Mouse (Mus musculus): ENCODE measurements around the gene Tnfrsf19. TPM values are rescaled to one million over a fixed set of nuclear protein-coding genes. Genes with fewer than 3 reads are reported as not detected.

The Tnfrsf19 gene
- polyA plus RNA-seq, 1 experiment from 2014 or later = 6.7 TPM

DNA sequence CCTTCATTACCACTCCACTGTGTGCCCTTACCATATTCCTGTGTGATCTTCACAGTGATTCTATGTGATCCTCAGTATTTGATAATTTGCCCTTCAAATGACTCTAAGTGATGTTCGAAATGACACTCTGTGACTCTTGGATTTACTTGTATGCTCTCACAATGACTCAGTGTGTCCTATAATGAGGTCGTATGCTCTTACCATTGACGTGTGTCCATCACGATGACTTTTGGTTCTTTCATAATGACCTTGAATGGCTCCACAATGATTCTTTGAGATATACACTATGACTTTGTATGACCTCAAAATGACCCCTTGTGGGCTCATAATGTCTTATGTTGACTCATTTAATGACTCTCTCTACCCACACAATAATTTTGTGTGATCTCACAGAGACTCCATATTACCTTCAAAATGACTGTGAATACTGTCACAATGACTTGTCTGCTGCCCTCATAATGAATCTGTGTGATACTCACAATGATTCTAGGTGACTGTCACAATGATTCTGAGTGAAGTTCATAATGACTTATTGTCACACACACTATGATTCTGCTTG is 108.7 kb downstream of the Tnfrsf19 start:
- Histone ChIP-seq H3K27ac (no peak overlapping the region), H3K4me2 (no peak overlapping the region), H3K9ac (no peak overlapping the region), H3K4me1 (no peaks in the 10 kb centered on the region), H3K9me3 (replicated peaks) (no peaks in the 10 kb centered on the region), H3K27me3 (replicated peaks) (no peaks in the 10 kb centered on the region), H3K4me3 (no peak overlapping the region), H3K36me3 (no peaks in the 10 kb centered on the region)
- no peak for ATAC-seq
- WGBS (ENCODE audit: insufficient replicate concordance) = 82% methylated on average over 4 of the region's 4 CpGs

GRCm38 (mm10) chr14:60935705-60936104 is 110.6 kb downstream of the Tnfrsf19 start:
- Histone ChIP-seq H3K36me3 (no peaks in the 10 kb centered on the region), H3K4me2 (no peak overlapping the region), H3K27ac (no peak overlapping the region), H3K9ac (no peak overlapping the region), H3K9me3 (replicated peaks) (no peaks in the 10 kb centered on the region), H3K4me3 (no peak overlapping the region), H3K27me3 (replicated peaks) (no peaks in the 10 kb centered on the region), H3K4me1 (no peaks in the 10 kb centered on the region)
- WGBS (ENCODE audit: insufficient replicate concordance) = 56% methylated on average over 5 of the region's 5 CpGs
- ATAC-seq = no peak

- no peaks in the 10 kb centered on the region for H3K4me1 ChIP-seq
- no peaks in the 10 kb centered on the region for H3K27me3 ChIP-seq (replicated peaks)
- no peak overlapping the region for H3K27ac ChIP-seq
- 63% methylated on average over 1 of the region's 1 CpGs for WGBS (ENCODE audit: insufficient replicate concordance)
- no peaks in the 10 kb centered on the region for H3K36me3 ChIP-seq
- H3K9ac ChIP-seq = no peak overlapping the region
- H3K4me2 ChIP-seq = no peak overlapping the region
- no peaks in the 10 kb centered on the region for H3K9me3 ChIP-seq (replicated peaks)
- ATAC-seq = no peak
- H3K4me3 ChIP-seq = no peak overlapping the region
Observed at GRCm38 (mm10) chr14:60926011-60926410, 120.3 kb downstream of the Tnfrsf19 start.

DNA sequence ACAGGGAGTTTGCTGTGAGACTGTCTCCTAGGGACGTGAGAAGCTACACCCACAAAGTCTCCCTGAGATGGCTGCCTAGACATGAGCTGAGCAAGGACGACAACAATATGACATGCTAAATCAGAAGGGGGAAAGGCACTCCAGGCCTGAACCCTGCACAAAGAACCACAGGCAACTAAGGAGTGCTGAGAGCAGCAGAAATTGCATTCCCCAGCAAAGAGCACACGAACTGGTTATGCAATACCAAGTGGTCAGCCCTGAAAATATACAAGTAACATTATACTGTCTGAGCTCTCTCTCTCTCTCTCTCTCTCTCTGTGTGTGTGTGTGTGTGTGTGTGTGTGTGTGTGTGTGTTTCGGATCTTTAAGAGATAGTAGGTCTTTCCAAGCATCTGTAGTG is 129.6 kb downstream of the Tnfrsf19 start:
- WGBS (ENCODE audit: insufficient replicate concordance) = 44% methylated on average over 4 of the region's 4 CpGs
- no peak overlapping the region for H3K4me2 ChIP-seq
- H3K9ac ChIP-seq = no peak overlapping the region
- no peak for ATAC-seq
- H3K27me3 ChIP-seq (replicated peaks) = no peaks in the 10 kb centered on the region
- H3K4me3 ChIP-seq = no peak overlapping the region
- no peaks in the 10 kb centered on the region for H3K36me3 ChIP-seq
- no peaks in the 10 kb centered on the region for H3K4me1 ChIP-seq
- H3K27ac ChIP-seq = no peak overlapping the region
- H3K9me3 ChIP-seq (replicated peaks) = no peaks in the 10 kb centered on the region

Other genes starting within 250 kb of the Tnfrsf19 start
- 2.4 and 3.0 TPM in 2 replicates for gene Sacs, start 92.0 kb upstream of the Tnfrsf19 start, polyA plus RNA-seq (2016; fragmentation: Nextera tagmentation; extraction: Ambion mirVana)
- 0.12 and 0.14 TPM in 2 replicates for gene Sgcg, start 212.0 kb upstream of the Tnfrsf19 start, polyA plus RNA-seq (2016; fragmentation: Nextera tagmentation; extraction: Ambion mirVana)

All from liver, embryonic 12.5 days (tissue).